Mouse (Mus musculus) layer of hippocampus, adult 11-12 months (tissue): ENCODE data around the gene Krt9.
A peak's percentile ranks its signal among the peaks of the same experiment; 100 is the strongest.
"Not testable (repeated sequence)": the region's sequence is repeated elsewhere in the genome, so short reads cannot be mapped to it uniquely, and the experiment has no call there.

ENCODE experiments used
- DNase-seq: peaks from one replicate; pipeline ENCODE4 v3.0.0; 2022; ENCODE audit warnings: low spot score

Gene Krt9

GRCm38 (mm10) chr11:100192992-100193391, at the start of gene Krt9:
Gene Krt9 (minus strand): TSS chr11:100193246.
- DNase-seq = peak; percentile 34

GRCm38 (mm10) chr11:100240272-100240671, 47.2 kb upstream of the Krt9 start:
- not testable (repeated sequence) for DNase-seq

GRCm38 (mm10) chr11:100221741-100222140, 28.7 kb upstream of the Krt9 start:
- no peak for DNase-seq

- DNase-seq = no peak
Observed at GRCm38 (mm10) chr11:100219304-100219703, 26.3 kb upstream of the Krt9 start.

GRCm38 (mm10) chr11:100208542-100208941, 15.5 kb upstream of the Krt9 start:
- no peak for DNase-seq

GRCm38 (mm10) chr11:100207498-100207897, 14.5 kb upstream of the Krt9 start, which contains the start of gene Krt14:
Gene Krt14 (minus strand): TSS chr11:100207548.
- DNase-seq = no peak

- DNase-seq = no peak
Observed at GRCm38 (mm10) chr11:100203448-100203847, 10.4 kb upstream of the Krt9 start.

- DNase-seq = no peak
Observed at GRCm38 (mm10) chr11:100202906-100203305, 9.9 kb upstream of the Krt9 start.

- peak; percentile 39 for DNase-seq
Observed at GRCm38 (mm10) chr11:100200104-100200820, 7.2 kb upstream of the Krt9 start.

GRCm38 (mm10) chr11:100198666-100199065, 5.6 kb upstream of the Krt9 start:
- DNase-seq = peak; percentile 23

- no peak for DNase-seq
Observed at GRCm38 (mm10) chr11:100191820-100192219, 1.2 kb downstream of the Krt9 start.

GRCm38 (mm10) chr11:100186736-100187135, 6.3 kb downstream of the Krt9 start:
- DNase-seq = no peak

- DNase-seq = no peak
Observed at GRCm38 (mm10) chr11:100181725-100182124, 11.3 kb downstream of the Krt9 start.

- DNase-seq = peak; percentile 9
Observed at GRCm38 (mm10) chr11:100179260-100179659, 13.8 kb downstream of the Krt9 start.

GRCm38 (mm10) chr11:100178307-100178706, 14.7 kb downstream of the Krt9 start:
- DNase-seq = peak; percentile 20

- DNase-seq = no peak
Observed at GRCm38 (mm10) chr11:100176791-100177190, 16.3 kb downstream of the Krt9 start.

- peak; percentile 85 for DNase-seq
Observed at GRCm38 (mm10) chr11:100168765-100169762, 24.0 kb downstream of the Krt9 start.

GRCm38 (mm10) chr11:100168071-100168470, 25.0 kb downstream of the Krt9 start:
- DNase-seq = no peak

- DNase-seq = no peak
Observed at GRCm38 (mm10) chr11:100164392-100164791, 28.7 kb downstream of the Krt9 start.

GRCm38 (mm10) chr11:100157908-100158477, 35.1 kb downstream of the Krt9 start:
- DNase-seq = no peak

GRCm38 (mm10) chr11:100157331-100157730, 35.7 kb downstream of the Krt9 start:
- no peak for DNase-seq

- DNase-seq = no peak
Observed at GRCm38 (mm10) chr11:100155497-100156255, 37.4 kb downstream of the Krt9 start.
